Mouse (Mus musculus) ES-Bruce4 (cell line): ENCODE measurements around the gene Wfdc1. TPM values are rescaled to one million over a fixed set of nuclear protein-coding genes. Genes with fewer than 3 reads are reported as not detected.

Experiments
- H3K27ac ChIP-seq: 2 replicates; pipeline ENCODE4 v1.5.1; 2012; ENCODE audit warnings: low read length, inconsistent platforms; ENCODE audit not compliant: insufficient read depth
- H3K27me3 ChIP-seq: 2 replicates; pipeline ENCODE4 v1.6.1; 2012; ENCODE audit warnings: mild to moderate bottlenecking, low read length, inconsistent platforms; ENCODE audit not compliant: control insufficient read depth, poor library complexity, insufficient read depth, severe bottlenecking
- H3K36me3 ChIP-seq: 2 replicates; pipeline ENCODE4 v1.6.1; 2012; ENCODE audit warnings: inconsistent platforms, mild to moderate bottlenecking, low read length, moderate library complexity; ENCODE audit not compliant: control insufficient read depth, poor library complexity, insufficient read depth, severe bottlenecking
- H3K4me1 ChIP-seq: one replicate; pipeline ENCODE4 v1.8.1; 2011; ENCODE audit warnings: low read length; ENCODE audit not compliant: control insufficient read depth, insufficient read depth
- H3K4me3 ChIP-seq: 2 replicates; pipeline ENCODE4 v1.5.1; 2011; ENCODE audit warnings: low read depth, mild to moderate bottlenecking, low read length
- H3K9ac ChIP-seq: 2 replicates; pipeline ENCODE4 v1.6.1; 2012; ENCODE audit warnings: low read depth, mild to moderate bottlenecking, inconsistent platforms; ENCODE audit not compliant: poor library complexity, severe bottlenecking
- H3K9me3 ChIP-seq: replicated peaks from 2 replicates; pipeline ENCODE4 v1.6.1; 2012; ENCODE audit warnings: mild to moderate bottlenecking, low read length, inconsistent platforms; ENCODE audit not compliant: control insufficient read depth, poor library complexity, insufficient read depth, severe bottlenecking
- CTCF ChIP-seq: IDR thresholded peaks from one replicate; pipeline ENCODE4 v1.8.1; 2011; ENCODE audit warnings: low read depth, low read length
- EP300 ChIP-seq: IDR thresholded peaks from 2 replicates; pipeline ENCODE4 v1.6.1; 2011; ENCODE audit warnings: low read depth, low read length; ENCODE audit not compliant: insufficient read depth
- POLR2A ChIP-seq: IDR thresholded peaks from one replicate; pipeline ENCODE4 v1.8.1; 2011; ENCODE audit warnings: low read length; ENCODE audit not compliant: insufficient read depth
- polyA plus RNA-seq: library from polyadenylated mRNA; stranded (reverse); fragments of >200 nt; gene quantifications from 2 replicates; pipeline ENCODE4 v1.2.4, GENCODE M21; 2011; ENCODE audit warnings: low read depth; ENCODE audit not compliant: missing spikeins, insufficient read depth, insufficient read length

Wfdc1 gene
- not detected in 2 replicates for polyA plus RNA-seq

DNA sequence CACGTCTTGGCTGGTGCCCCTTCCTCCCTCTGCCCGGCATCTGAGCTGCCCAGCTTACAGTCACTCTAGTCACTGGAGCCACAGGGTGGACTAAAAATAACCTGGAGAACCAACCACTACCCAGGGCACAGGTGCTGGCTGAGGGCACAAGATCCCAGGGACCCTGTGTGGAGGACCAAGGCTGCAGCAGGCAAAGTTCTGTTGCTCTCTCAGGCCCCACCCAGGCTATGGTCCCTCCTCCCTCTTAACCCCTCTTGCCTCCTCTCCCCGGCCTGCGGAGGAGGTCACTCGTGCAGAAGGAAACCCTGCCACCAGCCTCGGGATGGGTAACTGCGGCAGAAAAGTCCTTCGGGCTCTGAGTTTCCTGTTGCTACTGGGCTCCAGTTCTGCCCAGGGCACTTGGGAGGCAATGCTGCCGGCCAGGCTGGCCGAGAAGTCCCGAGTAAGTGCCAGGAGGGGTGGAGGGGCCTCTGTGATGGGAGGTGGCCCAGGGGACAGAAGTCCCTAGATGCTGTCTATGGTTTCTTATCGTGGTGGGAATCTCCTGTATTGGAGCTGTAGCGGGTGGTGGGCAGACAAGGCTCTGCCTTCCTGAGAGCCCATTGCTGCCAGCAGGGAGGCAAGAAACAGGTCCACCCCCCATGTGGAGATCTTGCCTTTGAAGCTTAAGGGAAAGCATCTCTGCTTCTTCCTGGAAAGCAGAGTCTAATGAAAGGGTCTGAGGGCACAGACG, at the start of gene Wfdc1:
Gene Wfdc1 (plus strand): TSS at position 147 of the 733 bp plus-strand sequence.
- H3K9me3 ChIP-seq: no peaks in the 10 kb centered on the region
- no peaks in the 10 kb centered on the region for H3K4me1 ChIP-seq
- no peak within 1 kb of the TSS for H3K27ac ChIP-seq
- TF ChIP-seq EP300: no peak
- no peak for TF ChIP-seq POLR2A
- TF ChIP-seq CTCF: no peak
- H3K27me3 ChIP-seq: no peaks in the 10 kb centered on the region
- H3K9ac ChIP-seq: no peak within 1 kb of the TSS
- H3K36me3 ChIP-seq: no peaks in the 10 kb centered on the region
- no peak within 1 kb of the TSS for H3K4me3 ChIP-seq

DNA sequence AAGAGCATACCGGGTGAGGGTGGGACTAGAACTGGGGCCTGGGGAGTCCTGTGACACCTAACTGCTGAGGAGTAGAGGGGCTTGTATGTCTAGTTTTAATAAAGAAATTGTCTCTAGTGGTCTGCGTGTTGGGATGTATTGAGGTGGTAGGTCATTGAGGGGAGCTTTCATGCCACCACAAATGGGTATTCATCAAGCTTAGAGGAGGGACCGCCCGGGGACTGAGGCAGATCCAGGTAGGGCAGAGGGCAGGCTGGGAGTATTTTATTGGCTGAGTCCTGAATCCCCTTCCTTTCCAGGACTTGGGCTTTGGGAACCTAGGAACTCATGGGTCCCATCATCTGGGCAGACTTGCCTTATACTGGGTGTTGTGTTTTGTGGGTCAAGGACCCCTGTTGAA, 49.4 kb upstream of the Wfdc1 start:
- peaks cover 5% of the 10 kb centered on the region for H3K4me1 ChIP-seq
- no peaks in the 10 kb centered on the region for H3K27me3 ChIP-seq
- H3K27ac ChIP-seq: no peak overlapping the region
- no peak overlapping the region for H3K9ac ChIP-seq
- H3K4me3 ChIP-seq: no peak overlapping the region
- TF ChIP-seq CTCF: no peak
- TF ChIP-seq EP300: no peak
- TF ChIP-seq POLR2A: no peak
- no peaks in the 10 kb centered on the region for H3K9me3 ChIP-seq
- no peaks in the 10 kb centered on the region for H3K36me3 ChIP-seq

DNA sequence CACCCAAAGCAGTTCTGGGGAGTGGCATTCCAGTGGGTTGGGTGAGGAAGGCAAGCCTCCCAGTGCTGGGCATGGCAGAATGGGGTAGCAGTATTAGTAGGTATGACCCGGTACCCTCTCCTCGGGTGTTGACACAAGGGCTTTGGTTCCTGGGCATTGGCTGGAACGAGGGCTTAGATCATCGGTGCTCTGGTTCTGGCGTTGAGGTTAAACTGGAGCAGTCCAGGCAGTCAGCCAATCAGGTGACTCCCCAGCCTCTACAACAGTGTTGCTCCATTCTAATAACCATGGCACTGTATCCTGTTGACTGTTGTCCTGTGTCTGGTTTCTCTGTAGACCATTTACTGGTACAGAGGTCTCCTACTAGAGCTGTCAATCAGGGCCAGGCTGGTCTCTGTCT, 48.6 kb upstream of the Wfdc1 start:
- Histone ChIP-seq H3K9ac (no peak overlapping the region), H3K4me1 (peaks cover 5% of the 10 kb centered on the region), H3K36me3 (no peaks in the 10 kb centered on the region), H3K9me3 (no peaks in the 10 kb centered on the region), H3K4me3 (no peak overlapping the region), H3K27me3 (no peaks in the 10 kb centered on the region), H3K27ac (no peak overlapping the region)
- no peak for TF ChIP-seq POLR2A

DNA sequence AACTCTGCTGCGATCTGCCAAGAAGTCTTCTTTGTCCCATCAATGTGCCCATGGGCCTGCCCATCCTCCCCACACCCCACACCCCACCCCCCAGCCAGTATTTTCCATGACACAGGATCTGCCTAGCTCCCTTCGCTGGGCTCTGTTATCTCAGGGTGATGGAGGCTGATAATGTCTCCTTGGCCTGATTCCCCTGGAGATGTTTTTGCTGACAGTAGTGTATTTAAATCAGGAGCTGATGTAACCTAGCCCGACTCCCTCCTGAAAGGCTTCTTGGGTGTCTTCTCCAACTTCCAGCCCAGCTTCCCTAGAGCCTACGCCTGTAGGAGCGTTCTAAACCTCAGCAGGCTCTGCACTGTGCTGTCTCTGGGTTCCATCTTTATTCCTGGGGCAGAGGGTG, 47.3 kb upstream of the Wfdc1 start:
- no peak overlapping the region for H3K9ac ChIP-seq
- no peak for TF ChIP-seq CTCF
- no peak for TF ChIP-seq EP300
- TF ChIP-seq POLR2A: no peak
- H3K4me1 ChIP-seq: peaks cover 5% of the 10 kb centered on the region
- H3K4me3 ChIP-seq: no peak overlapping the region
- H3K36me3 ChIP-seq: no peaks in the 10 kb centered on the region
- H3K9me3 ChIP-seq: no peaks in the 10 kb centered on the region
- H3K27me3 ChIP-seq: no peaks in the 10 kb centered on the region
- 0 out of 2 replicates have a peak overlapping the region, but pooled peaks have one; percentile 31 for H3K27ac ChIP-seq

DNA sequence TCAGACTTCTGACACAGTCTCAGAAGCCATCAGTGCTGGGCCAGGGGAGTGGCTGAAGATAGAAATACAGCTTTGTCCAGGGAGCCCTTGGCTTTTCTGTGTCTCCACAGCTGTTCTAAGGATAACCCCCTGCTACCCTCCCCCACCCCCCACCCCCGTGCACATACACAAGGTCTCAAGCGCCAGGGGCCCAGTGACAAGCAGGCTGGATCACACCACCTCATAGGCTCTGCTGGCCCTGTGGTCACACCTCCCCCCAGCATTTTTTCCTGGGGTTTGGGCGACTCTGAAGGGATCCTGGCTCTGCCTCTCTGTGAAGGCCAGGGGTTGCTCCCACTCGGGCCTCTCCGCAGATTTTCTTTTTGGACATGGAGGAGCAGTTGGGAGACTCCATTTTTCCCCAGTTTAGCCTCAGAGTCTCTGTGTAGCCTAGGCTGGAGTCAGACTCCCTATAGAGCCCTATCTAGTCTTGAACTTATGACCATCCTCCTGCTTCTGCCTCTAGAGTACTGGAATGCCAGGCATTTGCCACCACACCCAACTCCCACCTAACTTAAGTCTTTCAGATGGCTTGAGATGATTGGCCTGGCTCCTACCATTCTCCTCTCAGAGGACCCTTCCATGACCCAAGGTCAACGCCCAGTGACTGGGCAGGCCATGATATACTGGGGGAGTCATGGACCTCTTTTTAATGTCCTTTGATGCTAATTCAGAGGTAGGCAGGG, 45.9 kb upstream of the Wfdc1 start:
- no peaks in the 10 kb centered on the region for H3K27me3 ChIP-seq
- TF ChIP-seq POLR2A: no peak
- TF ChIP-seq EP300: no peak
- no peak for TF ChIP-seq CTCF
- H3K9ac ChIP-seq: no peak overlapping the region
- H3K4me1 ChIP-seq: peaks cover 5% of the 10 kb centered on the region
- H3K27ac ChIP-seq: peak overlapping the region; percentile 14; the same call in 1 of the 2 replicates
- no peaks in the 10 kb centered on the region for H3K36me3 ChIP-seq
- no peak overlapping the region for H3K4me3 ChIP-seq
- H3K9me3 ChIP-seq: no peaks in the 10 kb centered on the region

DNA sequence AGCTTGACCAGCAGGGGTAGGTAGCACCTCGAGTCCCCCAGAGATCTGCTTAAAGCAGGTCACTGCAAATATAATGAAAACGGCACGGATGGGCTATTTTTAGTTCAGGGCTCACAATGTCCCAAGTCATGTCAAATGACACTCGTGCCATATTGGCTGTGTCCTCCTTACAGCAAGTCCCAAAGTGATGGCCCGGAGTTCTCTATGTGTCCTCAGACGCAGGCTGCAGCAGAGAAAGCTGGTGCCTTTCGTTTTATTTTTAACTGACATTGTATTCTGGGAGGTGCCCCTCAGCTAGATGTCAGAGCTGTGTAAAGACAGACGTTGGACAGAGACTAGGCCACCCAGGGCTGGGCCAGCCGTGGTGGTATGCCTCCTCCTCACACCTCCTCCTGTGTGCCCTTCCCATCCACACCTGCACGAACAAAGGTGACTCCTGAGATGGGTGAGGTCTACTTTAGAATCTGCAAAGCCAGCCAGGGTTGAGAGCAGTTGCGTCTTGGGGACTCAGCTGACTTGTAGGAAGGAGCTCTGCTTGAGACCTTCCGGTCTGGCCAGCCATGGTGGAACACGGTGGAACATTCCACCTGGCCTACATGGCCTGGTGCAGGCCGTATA, 45.2 kb upstream of the Wfdc1 start:
- no peaks in the 10 kb centered on the region for H3K27me3 ChIP-seq
- H3K9me3 ChIP-seq: no peaks in the 10 kb centered on the region
- peaks cover 5% of the 10 kb centered on the region for H3K4me1 ChIP-seq
- H3K4me3 ChIP-seq: no peak overlapping the region
- peak overlapping the region; percentile 14; the same call in 1 of the 2 replicates for H3K27ac ChIP-seq
- no peak for TF ChIP-seq CTCF
- TF ChIP-seq POLR2A: no peak
- TF ChIP-seq EP300: peak; percentile 79
- no peak overlapping the region for H3K9ac ChIP-seq
- H3K36me3 ChIP-seq: no peaks in the 10 kb centered on the region
